Mouse (Mus musculus) kidney, adult 2 months (tissue): Measurements from ENCODE around the gene Hnrnpa0.

Source experiments
- CTCF ChIP-seq: fragments of 200-500 bp; conservative IDR thresholded peaks from 2 replicates; pipeline ENCODE4 v1.5.1; 2011; ENCODE audit warnings: low read depth, mild to moderate bottlenecking, control low read depth, low read length, moderate library complexity, mixed read lengths; ENCODE audit not compliant: insufficient read depth, insufficient read length
- POLR2A ChIP-seq: fragments of 200-500 bp; IDR thresholded peaks from one replicate; pipeline ENCODE4 v1.6.1; 2011; ENCODE audit warnings: low read depth, low read length, control low read depth

DNA sequence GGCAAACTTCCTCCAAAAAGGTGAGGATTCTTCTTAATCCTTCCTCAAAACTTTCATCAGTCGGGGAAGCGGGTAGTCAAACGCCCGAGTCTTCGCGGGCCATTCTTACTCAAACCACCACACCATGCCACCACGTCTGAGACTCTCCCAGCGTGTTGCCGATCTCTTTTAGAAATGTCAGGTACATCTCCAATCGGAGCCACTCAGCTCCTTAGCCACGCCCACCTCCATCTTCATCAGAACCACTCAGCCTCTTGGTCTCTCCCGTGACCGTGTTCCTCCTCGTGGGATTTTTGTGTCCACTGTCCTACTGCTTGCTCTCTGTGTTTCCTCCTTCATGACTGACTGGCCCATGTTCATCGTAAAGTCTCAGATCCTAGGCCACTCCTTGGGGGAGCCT is 32.4 kb upstream of the Hnrnpa0 start:
- TF ChIP-seq POLR2A (no peak), CTCF (no peak)
